Mouse (Mus musculus) MEL (cell line): ENCODE measurements around the gene Myh7. TPM values are rescaled to one million over a fixed set of nuclear protein-coding genes. Genes with fewer than 3 reads are reported as not detected.

Source experiments
- DNase-seq: peaks from one replicate; pipeline ENCODE4 v3.0.0; 2011; ENCODE audit warnings: low read depth, low spot score
- H3K27ac ChIP-seq: 2 replicates; pipeline ENCODE4 v1.5.1; 2012; ENCODE audit warnings: low read depth, mild to moderate bottlenecking, control low read depth, low read length, moderate library complexity; ENCODE audit not compliant: control insufficient read depth
- H3K27me3 ChIP-seq, 2 experiments: fragments of 150-350 bp in 1 of 2; sonication (generic) in 1 of 2; 2 replicates each; pipeline ENCODE4 v1.6.1; 2012; ENCODE audit warnings: low read length in 2 of 2, mild to moderate bottlenecking in 2 of 2, improper control_type of control experiment in 1 of 2, moderate library complexity in 1 of 2; ENCODE audit not compliant: insufficient read depth in 2 of 2, control insufficient read depth in 1 of 2
- H3K36me3 ChIP-seq, 2 experiments: 2 replicates each; pipeline ENCODE4 v1.6.1; 2012 to 2014; ENCODE audit warnings: low read length in 2 of 2, improper control_type of control experiment in 1 of 2, inconsistent platforms in 1 of 2, mild to moderate bottlenecking in 1 of 2; ENCODE audit not compliant: insufficient read depth in 2 of 2, control insufficient read depth in 1 of 2
- H3K4me1 ChIP-seq, 2 experiments: fragments of 150-350 bp in 1 of 2; sonication (generic) in 1 of 2; 2 replicates each; pipeline ENCODE4 v1.6.1; 2012; ENCODE audit warnings: low read length in 2 of 2, improper control_type of control experiment in 1 of 2, mild to moderate bottlenecking in 1 of 2; ENCODE audit not compliant: insufficient read depth in 2 of 2, control insufficient read depth in 1 of 2
- H3K4me3 ChIP-seq, 2 experiments: fragments of 150-350 bp in 1 of 2; sonication (generic) in 1 of 2; 2 replicates each; pipeline ENCODE4 v1.5.1; 2012; ENCODE audit warnings: low read depth in 2 of 2, low read length in 2 of 2, mild to moderate bottlenecking in 2 of 2, moderate library complexity in 2 of 2, control low read depth in 1 of 2, improper control_type of control experiment in 1 of 2; ENCODE audit not compliant: control insufficient read depth in 1 of 2, insufficient read depth in 1 of 2
- H3K79me2 ChIP-seq: 2 replicates; pipeline ENCODE4 v1.6.1; 2012; ENCODE audit warnings: mild to moderate bottlenecking, low read length, moderate library complexity; ENCODE audit not compliant: control insufficient read depth, poor library complexity, insufficient read depth
- H3K9ac ChIP-seq: 2 replicates; pipeline ENCODE4 v1.6.1; 2012; ENCODE audit warnings: low read depth, mild to moderate bottlenecking, control low read depth, low read length, moderate library complexity; ENCODE audit not compliant: control insufficient read depth, poor library complexity, severe bottlenecking
- H3K9me3 ChIP-seq: fragments of 150-350 bp; sonication (generic); replicated peaks from 2 replicates; pipeline ENCODE4 v1.6.1; 2012; ENCODE audit warnings: mild to moderate bottlenecking, low read length, improper control_type of control experiment, moderate library complexity; ENCODE audit not compliant: insufficient read depth
- CHD2 ChIP-seq: IDR thresholded peaks from 2 replicates; pipeline ENCODE4 v1.6.1; 2011; ENCODE audit warnings: low read length, improper control_type of control experiment
- CTCF ChIP-seq, 3 experiments: IDR thresholded peaks in 2 of 3; conservative IDR thresholded peaks in 1 of 3; 2 replicates each; pipeline ENCODE4 v1.5.1; 2011 to 2012; ENCODE audit warnings: low read length in 3 of 3, low read depth in 2 of 3, mild to moderate bottlenecking in 2 of 3, improper control_type of control experiment in 1 of 3, inconsistent platforms in 1 of 3, mixed read lengths in 1 of 3, moderate library complexity in 1 of 3; ENCODE audit not compliant: control insufficient read depth in 1 of 3, insufficient read depth in 1 of 3, poor library complexity in 1 of 3, severe bottlenecking in 1 of 3
- E2F4 ChIP-seq: IDR thresholded peaks from 2 replicates; pipeline ENCODE4 v1.6.1; 2011; ENCODE audit warnings: low read depth, low read length, improper control_type of control experiment, borderline replicate concordance
- EP300 ChIP-seq, 2 experiments: IDR thresholded peaks; 2 replicates each; pipeline ENCODE4 v1.6.1; 2011; ENCODE audit warnings: improper control_type of control experiment in 2 of 2, low read length in 2 of 2, low read depth in 1 of 2, mild to moderate bottlenecking in 1 of 2
- ETS1 ChIP-seq: IDR thresholded peaks from 2 replicates; pipeline ENCODE4 v1.6.1; 2012; ENCODE audit warnings: low read depth, mild to moderate bottlenecking, inconsistent platforms, low read length, improper control_type of control experiment, moderate library complexity
- GABPA ChIP-seq: IDR thresholded peaks from 2 replicates; pipeline ENCODE4 v1.6.1; 2012; ENCODE audit warnings: low read depth, mild to moderate bottlenecking, inconsistent platforms, low read length, improper control_type of control experiment, moderate library complexity
- HCFC1 ChIP-seq: IDR thresholded peaks from 2 replicates; pipeline ENCODE4 v1.6.1; 2012; ENCODE audit warnings: low read depth, mild to moderate bottlenecking, inconsistent platforms, low read length, improper control_type of control experiment, moderate library complexity
- KAT2A ChIP-seq: conservative IDR thresholded peaks from 2 replicates; pipeline ENCODE4 v1.6.1; 2012; ENCODE audit warnings: low read depth, low read length, improper control_type of control experiment, inconsistent platforms
- MAFK ChIP-seq: IDR thresholded peaks from 2 replicates; pipeline ENCODE4 v1.6.1; 2011; ENCODE audit warnings: low read depth, mild to moderate bottlenecking, low read length, improper control_type of control experiment, borderline replicate concordance
- MEF2A ChIP-seq: IDR thresholded peaks from 2 replicates; pipeline ENCODE4 v1.6.1; 2014; ENCODE audit warnings: low read depth, mild to moderate bottlenecking, inconsistent platforms, low read length, improper control_type of control experiment; ENCODE audit not compliant: poor library complexity, insufficient replicate concordance, severe bottlenecking; ENCODE audit errors: extremely low read depth
- MXI1 ChIP-seq: IDR thresholded peaks from 2 replicates; pipeline ENCODE4 v1.6.1; 2011; ENCODE audit warnings: mild to moderate bottlenecking, low read depth, low read length, improper control_type of control experiment
- MYC ChIP-seq: IDR thresholded peaks from 2 replicates; pipeline ENCODE4 v1.6.1; 2011; ENCODE audit warnings: low read depth, mild to moderate bottlenecking, low read length, improper control_type of control experiment, moderate library complexity
- NELFE ChIP-seq: IDR thresholded peaks from 2 replicates; pipeline ENCODE4 v1.6.1; 2011; ENCODE audit warnings: low read depth, low read length, improper control_type of control experiment
- NRF1 ChIP-seq: IDR thresholded peaks from 2 replicates; pipeline ENCODE4 v1.6.1; 2014; ENCODE audit warnings: low read depth, mild to moderate bottlenecking, inconsistent platforms, low read length, improper control_type of control experiment, moderate library complexity; ENCODE audit not compliant: poor library complexity, insufficient read depth, severe bottlenecking
- POLR2AphosphoS2 ChIP-seq: IDR thresholded peaks from 2 replicates; pipeline ENCODE4 v1.6.1; 2011; ENCODE audit warnings: low read length, improper control_type of control experiment
- POLR2AphosphoS5 ChIP-seq: IDR thresholded peaks from 2 replicates; pipeline ENCODE4 v1.6.1; 2012; ENCODE audit warnings: low read depth, borderline replicate concordance, mild to moderate bottlenecking, inconsistent platforms, low read length, moderate library complexity, mixed read lengths
- RCOR1 ChIP-seq: IDR thresholded peaks from 2 replicates; pipeline ENCODE4 v1.6.1; 2012; ENCODE audit warnings: low read depth, mild to moderate bottlenecking, inconsistent platforms, low read length, improper control_type of control experiment
- SIN3A ChIP-seq: IDR thresholded peaks from 2 replicates; pipeline ENCODE4 v1.6.1; 2012; ENCODE audit warnings: low read length, improper control_type of control experiment, inconsistent platforms
- SMC3 ChIP-seq: IDR thresholded peaks from 2 replicates; pipeline ENCODE4 v1.6.1; 2011; ENCODE audit warnings: low read depth, low read length, improper control_type of control experiment
- TBP ChIP-seq: IDR thresholded peaks from 2 replicates; pipeline ENCODE4 v1.8.0; 2011; ENCODE audit warnings: low read depth, low read length, improper control_type of control experiment
- ZC3H11A ChIP-seq: IDR thresholded peaks from 2 replicates; pipeline ENCODE4 v1.6.1; 2012; ENCODE audit warnings: low read depth, mild to moderate bottlenecking, inconsistent platforms, low read length, improper control_type of control experiment
- ZNF384 ChIP-seq: IDR thresholded peaks from 2 replicates; pipeline ENCODE4 v1.6.1; 2012; ENCODE audit warnings: low read depth, mild to moderate bottlenecking, inconsistent platforms, low read length, improper control_type of control experiment
- polyA plus RNA-seq, 2 experiments: library from polyadenylated mRNA; stranded (reverse) in 1 of 2; unstranded in 1 of 2; fragments of >175 nt in 1 of 2; fragments of >200 nt in 1 of 2; gene quantifications; 2 replicates each; pipeline versions ENCODE4 v1.2.1 to v1.2.4; 2012; ENCODE audit warnings: low replicate concordance in 2 of 2, low read depth in 1 of 2; ENCODE audit not compliant: insufficient read length in 2 of 2, insufficient read depth in 1 of 2, missing spikeins in 1 of 2
- total RNA-seq: library from RNA; depleted of rRNA; stranded (reverse); fragments of 300-350 nt; gene quantifications from 2 replicates; pipeline ENCODE4 v1.2.3, GENCODE M21; 2012

Myh7 gene
- total and polyA plus RNA-seq, 3 experiments = not detected

- H3K9ac ChIP-seq = no peak overlapping the region
- no peak for DNase-seq
- peaks cover 0 to 2% of the 10 kb centered on the region in 2 experiments; a peak in 3 of 4 replicates for H3K27me3 ChIP-seq
- TF ChIP-seq CTCF (IDR thresholded peaks at IDR 0.05 in 2 of 3, conservative IDR thresholded peaks at IDR 0.05 in 1 of 3; ENCODE audit: control insufficient read depth in 1 of 3, insufficient read depth in 1 of 3, low read depth in 2 of 3, low read length in 3 of 3, poor library complexity in 1 of 3, severe bottlenecking in 1 of 3) = no peak
- TF ChIP-seq MXI1 = no peak
- no peak for TF ChIP-seq MYC
- no peak for TF ChIP-seq ZNF384
- TF ChIP-seq ZC3H11A = no peak
- no peak for TF ChIP-seq HCFC1
- TF ChIP-seq E2F4 = no peak
- no peak for TF ChIP-seq POLR2AphosphoS5
- no peak for TF ChIP-seq KAT2A
- no peak for TF ChIP-seq NRF1
- no peak for TF ChIP-seq POLR2AphosphoS2
- no peak for TF ChIP-seq MEF2A
- TF ChIP-seq NELFE = no peak
- no peak for TF ChIP-seq ETS1
- no peak for TF ChIP-seq TBP
- no peaks in the 10 kb centered on the region for H3K9me3 ChIP-seq
- H3K36me3 ChIP-seq = no peaks in the 10 kb centered on the region
- H3K4me1 ChIP-seq = no peaks in the 10 kb centered on the region
- no peak overlapping the region for H3K27ac ChIP-seq
- no peak overlapping the region for H3K4me3 ChIP-seq
- H3K79me2 ChIP-seq = no peaks in the 10 kb centered on the region
Measured at GRCm38 (mm10) chr14:54981934-54982333, 12.5 kb downstream of the Myh7 start.

GRCm38 (mm10) chr14:54978664-54979063 lies 15.8 kb downstream of the Myh7 start:
- H3K9ac ChIP-seq = no peak overlapping the region
- no peak overlapping the region for H3K27ac ChIP-seq
- H3K36me3 ChIP-seq = no peaks in the 10 kb centered on the region
- no peak for DNase-seq
- H3K4me3 ChIP-seq = no peak overlapping the region
- TF ChIP-seq GABPA (no peak), E2F4 (no peak), MAFK (no peak), SMC3 (no peak), SIN3A (no peak), ETS1 (no peak), CHD2 (no peak), KAT2A (no peak), RCOR1 (no peak), EP300 (IDR thresholded peaks at IDR 0.05; ENCODE audit: low read depth in 1 of 2, low read length in 2 of 2) (no peak), HCFC1 (no peak)
- no peaks in the 10 kb centered on the region for H3K79me2 ChIP-seq
- no peaks in the 10 kb centered on the region for H3K9me3 ChIP-seq
- H3K4me1 ChIP-seq = no peaks in the 10 kb centered on the region
- peaks cover 7 to 10% of the 10 kb centered on the region in 2 experiments for H3K27me3 ChIP-seq
